Comparison of ENCODE assay signal across 20 mouse cellular contexts in the genomic region with DNA sequence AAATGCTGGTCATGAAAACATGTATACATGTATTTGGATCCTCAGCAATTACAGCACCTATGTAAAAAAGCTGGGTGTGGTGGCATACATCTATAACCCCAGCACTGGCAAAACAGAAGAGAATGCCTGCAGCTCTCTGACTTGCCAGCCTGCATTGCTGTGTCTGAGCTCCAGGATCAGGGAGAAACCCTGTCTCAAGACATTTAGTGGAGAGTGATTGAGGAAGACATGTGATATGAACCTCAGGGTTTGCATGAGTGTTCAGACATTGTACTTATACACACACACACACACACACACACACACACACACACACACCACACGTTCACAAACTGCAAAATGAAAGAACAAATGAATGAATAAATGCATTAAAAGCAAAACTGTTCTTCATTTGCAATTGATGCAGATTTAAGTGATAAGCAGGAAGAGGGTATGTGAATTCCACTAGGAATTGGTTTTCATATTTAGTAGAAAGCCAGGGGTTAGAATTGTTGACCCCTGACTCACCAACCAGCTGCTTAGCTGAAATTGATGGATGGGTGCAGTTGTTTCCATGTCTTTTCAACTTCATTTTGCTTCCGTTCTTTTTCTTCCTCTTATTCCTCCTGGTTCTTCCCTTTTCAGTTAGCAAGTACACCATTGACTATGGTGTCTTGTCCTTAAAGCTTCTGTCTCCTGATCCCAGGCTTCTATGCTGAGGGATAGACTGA. TPM values are rescaled to one million over a fixed set of nuclear protein-coding genes. Genes with fewer than 3 reads are reported as not detected.
DNase-seq lines count a peak whose midpoint lies in the region; ATAC-seq and TF ChIP-seq lines count a peak whose summit lies in the region.
"Had no signal": no experiment of that assay in that cellular context is flagged by ENCODE, and none has a peak within 500 bp of the region (broad histone marks: within the 10 kb centered on the region; RNA-seq: fewer than 3 reads in every experiment).

No protein-coding gene starts in this region.

- no peaks in the 10 kb centered on the region for H3K27me3 ChIP-seq in kidney, adult 2 months (replicated peaks; ENCODE audit: control insufficient read depth, insufficient read depth, low read length)
- H3K27me3 ChIP-seq in kidney, embryonic 14.5 days (ENCODE audit: control insufficient read depth, insufficient read depth, low read length), result no peaks in the 10 kb centered on the region
- H3K27me3 ChIP-seq in lung, postnatal 0 days (replicated peaks; ENCODE audit: insufficient read depth, low read length), result no peaks in the 10 kb centered on the region
- H3K27me3 ChIP-seq: hindbrain, embryonic 15.5 days; limb, embryonic 15.5 days; liver, embryonic 15.5 days; midbrain, embryonic 13.5 days; stomach, embryonic 15.5 days had no signal

- 59% methylated on average over 2 of the region's 2 CpGs for WGBS in kidney, adult 2 months
- 51% methylated on average over 2 of the region's 2 CpGs for WGBS in kidney, embryonic 14.5 days
- 43% methylated on average over 2 of the region's 2 CpGs for WGBS in lung, postnatal 0 days
- WGBS in lung, adult 2 months, result 53% methylated on average over 2 of the region's 2 CpGs

- no peak for TF ChIP-seq POLR2A in kidney, adult 2 months (IDR thresholded peaks at IDR 0.05; ENCODE audit: low read depth, low read length)
- TF ChIP-seq POLR2A in lung, adult 2 months (IDR thresholded peaks at IDR 0.05; ENCODE audit: borderline replicate concordance, extremely low read depth, low read depth, low read length), result no peak

- DNase-seq in adrenal gland, adult 2 months, result peak; percentile 18
- DNase-seq in adrenal gland, adult 18-20 months (ENCODE audit: low spot score in 2 of 2), result no peak
- DNase-seq in kidney, adult 2 months, result peak; percentile 28
- DNase-seq in lung, postnatal 0 days (ENCODE audit: low spot score), result peak; percentile 37
- no peak for DNase-seq in lung, adult 2 months
- peak; percentile 55 for DNase-seq in mesoderm, embryonic 11.5 days (ENCODE audit: low read depth, low spot score)
- no peak for DNase-seq in testis, postnatal 10 days (ENCODE audit: low spot score)
- DNase-seq: cerebellum, adult 18-20 months; heart, postnatal 10 days; right cerebral cortex, postnatal 25 days had no signal

- TF ChIP-seq CTCF in kidney, adult 2 months (conservative IDR thresholded peaks at IDR 0.05; ENCODE audit: insufficient read depth, insufficient read length, low read depth, low read length), result no peak
- no peak for TF ChIP-seq CTCF in lung, postnatal 0 days (IDR thresholded peaks at IDR 0.05)
- TF ChIP-seq CTCF in lung, adult 2 months (IDR thresholded peaks at IDR 0.05; ENCODE audit: insufficient read depth, low read length), result no peak

- H3K9ac ChIP-seq in kidney, embryonic 14.5 days (ENCODE audit: low read depth, low read length), result no peak overlapping the region
- H3K9ac ChIP-seq in lung, postnatal 0 days (replicated peaks; ENCODE audit: low read depth), result no peak overlapping the region
- H3K9ac ChIP-seq: hindbrain, embryonic 15.5 days; limb, embryonic 15.5 days; liver, embryonic 15.5 days; midbrain, embryonic 13.5 days; stomach, embryonic 15.5 days had no signal

- no peak overlapping the region for H3K4me2 ChIP-seq in kidney, embryonic 14.5 days (replicated peaks; ENCODE audit: low read depth, low read length)
- no peak overlapping the region for H3K4me2 ChIP-seq in lung, postnatal 0 days (replicated peaks; ENCODE audit: low read depth, low read length)
- H3K4me2 ChIP-seq: heart, embryonic 11.5 days; hindbrain, embryonic 15.5 days; limb, embryonic 15.5 days; liver, embryonic 15.5 days; midbrain, embryonic 13.5 days; stomach, embryonic 15.5 days had no signal

- no peak overlapping the region for H3K4me3 ChIP-seq in kidney, adult 2 months (ENCODE audit: insufficient read depth, low read depth, low read length)
- H3K4me3 ChIP-seq in kidney, embryonic 14.5 days (ENCODE audit: low read length), result no peak overlapping the region
- no peak overlapping the region for H3K4me3 ChIP-seq in lung, postnatal 0 days (ENCODE audit: low read depth, low read length)
- H3K4me3 ChIP-seq in lung, adult 2 months (replicated peaks; ENCODE audit: extremely low read depth, low read depth, low read length), result no peak overlapping the region
- H3K4me3 ChIP-seq: forebrain, embryonic 10.5 days; hindbrain, embryonic 15.5 days; limb, embryonic 15.5 days; liver, embryonic 15.5 days; midbrain, embryonic 13.5 days; stomach, embryonic 15.5 days had no signal

- ATAC-seq in kidney, embryonic 14.5 days (ENCODE audit: low FRiP score, low TSS enrichment), result no peak
- no peak for ATAC-seq in lung, postnatal 0 days
- ATAC-seq: intestine, postnatal 0 days; midbrain, embryonic 13.5 days had no signal

- no peak overlapping the region for H3K27ac ChIP-seq in kidney, adult 2 months (ENCODE audit: insufficient read depth, low read depth, low read length)
- no peak overlapping the region for H3K27ac ChIP-seq in kidney, embryonic 14.5 days (ENCODE audit: low read depth, low read length)
- H3K27ac ChIP-seq in lung, postnatal 0 days (ENCODE audit: low read length), result no peak overlapping the region
- H3K27ac ChIP-seq: forebrain, embryonic 10.5 days; hindbrain, embryonic 15.5 days; limb, embryonic 15.5 days; liver, embryonic 15.5 days; midbrain, embryonic 13.5 days; stomach, embryonic 15.5 days had no signal

- no peaks in the 10 kb centered on the region for H3K36me3 ChIP-seq in kidney, adult 2 months (ENCODE audit: control insufficient read depth, insufficient read depth, low read length)
- no peaks in the 10 kb centered on the region for H3K36me3 ChIP-seq in kidney, embryonic 14.5 days (ENCODE audit: control insufficient read depth, insufficient read depth, low read length)
- no peaks in the 10 kb centered on the region for H3K36me3 ChIP-seq in lung, postnatal 0 days (ENCODE audit: insufficient read depth, low read length)
- H3K36me3 ChIP-seq: G1E; hindbrain, embryonic 15.5 days; limb, embryonic 15.5 days; liver, embryonic 15.5 days; midbrain, embryonic 13.5 days; stomach, embryonic 15.5 days had no signal

- no peak for TF ChIP-seq EP300 in lung, postnatal 0 days (IDR thresholded peaks at IDR 0.05)

- no peaks in the 10 kb centered on the region; the same call in 1 of the 2 replicates for H3K4me1 ChIP-seq in kidney, adult 2 months (ENCODE audit: control insufficient read depth, insufficient read depth, low read length)
- no peaks in the 10 kb centered on the region for H3K4me1 ChIP-seq in kidney, embryonic 14.5 days (ENCODE audit: control insufficient read depth, insufficient read depth, low read length)
- H3K4me1 ChIP-seq in lung, postnatal 0 days (ENCODE audit: insufficient read depth, low read depth, low read length), result peaks cover 2% of the 10 kb centered on the region; the same call in 1 of the 2 replicates
- no peaks in the 10 kb centered on the region; the same call in 1 of the 2 replicates for H3K4me1 ChIP-seq in lung, adult 2 months (ENCODE audit: control insufficient read depth, insufficient read depth, low read length)
- H3K4me1 ChIP-seq: forebrain, embryonic 10.5 days; liver, embryonic 15.5 days; midbrain, embryonic 13.5 days; stomach, embryonic 15.5 days had no signal

- H3K9me3 ChIP-seq in kidney, embryonic 14.5 days (ENCODE audit: control insufficient read depth, low read length), result no peaks in the 10 kb centered on the region
- no peaks in the 10 kb centered on the region for H3K9me3 ChIP-seq in lung, postnatal 0 days (ENCODE audit: low read length)
- H3K9me3 ChIP-seq: G1E; hindbrain, embryonic 15.5 days; limb, embryonic 15.5 days; liver, embryonic 15.5 days; midbrain, embryonic 13.5 days; stomach, embryonic 15.5 days had no signal

RNA-seq across cellular contexts. Expression of gene Acvr2a, which starts 32.9 kb away (rescaled TPM):
- 10 to 100 TPM; 15.3 to 18.5 TPM for total RNA-seq in adrenal gland, adult 2 months (2021)
- 3.6 and 4.0 TPM in 2 replicates for polyA plus RNA-seq in adrenal gland, adult 2 months (2012; rRNA removed)
- 10 to 100 TPM; 13.5 to 18.6 TPM for total RNA-seq in adrenal gland, adult 18-20 months (2021)
- polyA plus RNA-seq in kidney, adult 2 months (2012; rRNA removed), result 3.4 and 4.3 TPM in 2 replicates
- 10.8 and 18.5 TPM in 2 replicates for polyA plus RNA-seq in kidney, embryonic 14.5 days (2014; fragmentation: Nextera tagmentation; extraction: Ambion mirVana)
- polyA plus RNA-seq in lung, postnatal 0 days (2015; fragmentation: Nextera tagmentation; extraction: Ambion mirVana), result 13.5 and 14.2 TPM in 2 replicates
- 5.8 and 6.4 TPM in 2 replicates for polyA plus RNA-seq in lung, adult 2 months (2012; rRNA removed)

Comparison
In these comparisons a context has a peak if more than half of its experiments do, and no peak if none do; other contexts are left out.
1. DNase-seq: peak in adrenal gland, adult 2 months (single experiment), kidney, adult 2 months (single experiment), lung, postnatal 0 days (single experiment) and mesoderm, embryonic 11.5 days (single experiment); none in adrenal gland, adult 18-20 months (0 of 2), lung, adult 2 months (single experiment) and testis, postnatal 10 days (single experiment).